Mouse (Mus musculus) liver, embryonic 11.5 days (tissue): ENCODE results near the gene 4930452B06Rik. TPM values are rescaled to one million over a fixed set of nuclear protein-coding genes. Genes with fewer than 3 reads are reported as not detected.
"Not testable (repeated sequence)": the region's sequence is repeated elsewhere in the genome, so short reads cannot be mapped to it uniquely, and the experiment has no call there.

Experiments
- ATAC-seq: fragments of 200-750 bp; cut with Nextera tagmentation; replicated peaks from 2 replicates; pipeline ENCODE4 v1.8.0; 2017; ENCODE audit warnings: moderate number of reproducible peaks, mild to moderate bottlenecking, moderate TSS enrichment, moderate library complexity; ENCODE audit not compliant: low FRiP score
- DNase-seq: peaks from one replicate; pipeline ENCODE4 v3.0.0-alpha.2; 2017; ENCODE audit warnings: low spot score
- H3K27ac ChIP-seq: fragments of 300-500 bp; sonication (generic); 2 replicates; pipeline ENCODE4 v1.5.1; 2014; ENCODE audit warnings: mild to moderate bottlenecking, low read depth, low read length, control low read depth
- H3K27me3 ChIP-seq: fragments of 300-500 bp; sonication (generic); replicated peaks from 2 replicates; pipeline ENCODE4 v1.6.1; 2014; ENCODE audit warnings: low read length, mixed read lengths; ENCODE audit not compliant: control insufficient read depth, insufficient read depth
- H3K36me3 ChIP-seq: fragments of 300-500 bp; sonication (generic); 2 replicates; pipeline ENCODE4 v1.6.1; 2014; ENCODE audit warnings: mild to moderate bottlenecking, low read length, moderate library complexity, mixed read lengths; ENCODE audit not compliant: control insufficient read depth, insufficient read depth
- H3K4me1 ChIP-seq: fragments of 300-500 bp; sonication (generic); replicated peaks from 2 replicates; pipeline ENCODE4 v1.6.1; 2014; ENCODE audit warnings: low read length, mixed read lengths; ENCODE audit not compliant: control insufficient read depth, insufficient read depth
- H3K4me2 ChIP-seq: fragments of 300-500 bp; sonication (generic); 2 replicates; pipeline ENCODE4 v1.6.1; 2014; ENCODE audit warnings: mild to moderate bottlenecking, control low read depth, moderate library complexity
- H3K4me3 ChIP-seq: fragments of 300-500 bp; sonication (generic); 2 replicates; pipeline ENCODE4 v1.5.1; 2014; ENCODE audit warnings: low read depth, low read length, control low read depth
- H3K9ac ChIP-seq: fragments of 300-500 bp; sonication (generic); 2 replicates; pipeline ENCODE4 v1.6.1; 2014; ENCODE audit warnings: low read depth, low read length, control low read depth
- H3K9me3 ChIP-seq: fragments of 300-500 bp; sonication (generic); 2 replicates; pipeline ENCODE4 v1.6.1; 2016; ENCODE audit warnings: low read length, inconsistent platforms, mixed read lengths; ENCODE audit not compliant: control insufficient read depth
- WGBS: fragments of 180-500 bp; shearing (Covaris S2); extraction: QIAGEN DNeasy Blood & Tissue Kit; methylation state at CpG from one replicate; pipeline ENCODE4 v1.1.7; 2014; 5-methylcytosine and 5-hydroxymethylcytosine counted together
- polyA plus RNA-seq: library from polyadenylated mRNA; unstranded; fragments of >200 nt; fragmentation: Nextera tagmentation; extraction: Ambion mirVana; gene quantifications from 2 replicates; pipeline ENCODE4 v1.2.1, GENCODE M21; 2014

The 4930452B06Rik gene
- polyA plus RNA-seq, 1 experiment from 2014 or later, result 4.8 TPM

DNA sequence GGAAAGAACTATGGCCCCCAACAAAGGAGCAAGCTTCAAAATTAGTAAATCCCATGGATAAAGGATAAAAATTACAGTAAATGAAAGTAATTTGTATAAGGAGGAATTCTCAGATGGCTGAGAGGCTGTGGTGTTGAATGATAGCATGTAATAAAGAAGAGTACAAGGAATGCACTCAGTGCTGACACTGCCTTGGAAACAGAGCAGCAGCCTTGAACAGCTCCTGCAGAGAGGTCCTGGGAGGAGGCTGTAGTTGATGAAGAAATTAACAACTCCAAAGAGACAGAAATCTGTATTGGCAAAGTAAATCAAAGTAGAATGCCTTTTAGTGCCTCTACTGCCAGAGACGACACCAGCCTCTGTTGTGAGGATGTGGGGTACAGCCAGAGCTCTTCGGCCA is 61.1 kb downstream of the 4930452B06Rik start:
- no peaks in the 10 kb centered on the region for H3K4me1 ChIP-seq
- H3K27ac ChIP-seq, result no peak overlapping the region
- no peak overlapping the region for H3K9ac ChIP-seq
- no peaks in the 10 kb centered on the region for H3K9me3 ChIP-seq
- no peak overlapping the region for H3K4me3 ChIP-seq
- DNase-seq (no peak), ATAC-seq (no peak)
- WGBS, result 83% methylated on average over 2 of the region's 2 CpGs
- no peaks in the 10 kb centered on the region for H3K27me3 ChIP-seq
- no peak overlapping the region for H3K4me2 ChIP-seq
- no peaks in the 10 kb centered on the region for H3K36me3 ChIP-seq

DNA sequence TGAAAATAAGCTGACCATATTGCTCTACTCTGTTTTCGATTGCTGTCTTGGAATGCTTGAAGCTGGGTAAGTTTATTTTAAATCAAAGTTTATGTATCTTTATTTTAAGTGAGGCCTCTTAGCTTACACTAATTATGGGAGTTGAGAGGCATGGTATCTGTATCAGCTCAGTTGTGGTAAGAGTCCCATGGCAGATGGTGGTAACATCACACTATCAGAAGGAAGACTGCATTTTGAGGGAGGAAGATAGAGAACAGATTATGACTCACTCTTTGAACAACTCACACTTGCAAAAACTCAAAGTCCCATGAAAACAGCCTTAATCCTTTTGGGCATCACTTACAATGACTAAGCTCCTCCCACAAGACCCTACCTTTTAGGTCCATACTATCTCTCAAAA is 81.0 kb downstream of the 4930452B06Rik start:
- H3K27me3 ChIP-seq, result no peaks in the 10 kb centered on the region
- DNase-seq (no peak), ATAC-seq (no peak)
- no peak overlapping the region for H3K4me3 ChIP-seq
- WGBS, result 88% methylated on average over 1 of the region's 1 CpGs
- no peak overlapping the region for H3K27ac ChIP-seq
- no peaks in the 10 kb centered on the region for H3K9me3 ChIP-seq
- H3K36me3 ChIP-seq, result no peaks in the 10 kb centered on the region
- no peak overlapping the region for H3K4me2 ChIP-seq
- H3K9ac ChIP-seq, result no peak overlapping the region
- H3K4me1 ChIP-seq, result no peaks in the 10 kb centered on the region

DNA sequence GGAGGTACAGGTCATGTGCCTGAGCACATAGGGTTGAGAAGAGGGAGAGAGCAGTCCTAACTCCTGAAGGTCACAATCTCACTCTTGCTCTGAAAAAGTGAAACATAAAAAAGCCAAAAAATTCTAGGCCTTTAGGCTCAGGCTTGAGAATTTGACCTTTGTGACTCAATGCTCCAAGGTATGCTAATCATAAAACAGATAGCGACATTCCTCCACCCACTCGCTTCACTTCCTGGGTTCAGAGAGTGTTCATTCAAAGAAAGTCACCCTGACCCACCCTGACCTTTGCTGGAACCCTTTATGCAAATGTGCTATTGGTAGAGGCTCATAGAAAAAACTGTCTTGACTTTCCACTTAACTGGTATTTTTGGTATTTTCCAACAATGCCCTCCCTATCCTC is 115.0 kb downstream of the 4930452B06Rik start:
- not testable (repeated sequence) for H3K9me3 ChIP-seq, H3K36me3 ChIP-seq, H3K27me3 ChIP-seq, H3K4me2 ChIP-seq, H3K4me3 ChIP-seq, DNase-seq, H3K9ac ChIP-seq, H3K4me1 ChIP-seq, H3K27ac ChIP-seq, ATAC-seq
- 80% methylated on average over 2 of the region's 2 CpGs for WGBS

DNA sequence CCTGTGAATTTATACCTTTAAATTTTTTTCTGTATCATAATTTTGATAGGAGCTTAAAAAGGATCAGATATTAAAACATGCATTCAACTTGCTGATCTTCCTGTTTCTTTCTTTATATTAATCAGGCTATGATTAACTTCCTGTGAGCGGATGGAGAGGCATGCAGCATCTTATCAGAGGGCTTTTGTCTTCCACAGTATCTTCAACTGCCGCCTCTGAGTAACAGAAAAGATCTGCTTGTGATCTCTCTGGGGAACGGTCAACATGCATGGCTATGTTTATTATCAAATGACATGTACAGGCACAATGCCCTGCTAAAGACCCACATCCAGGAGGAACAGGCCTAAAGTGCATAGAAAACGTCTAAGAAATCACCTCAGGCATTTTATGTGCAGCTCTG is 116.9 kb downstream of the 4930452B06Rik start:
- Histone ChIP-seq H3K9me3 (no peaks in the 10 kb centered on the region; the same call in 1 of the 2 replicates), H3K4me1 (no peaks in the 10 kb centered on the region), H3K36me3 (no peaks in the 10 kb centered on the region), H3K4me2 (no peak overlapping the region), H3K4me3 (no peak overlapping the region), H3K27me3 (no peaks in the 10 kb centered on the region), H3K9ac (no peak overlapping the region), H3K27ac (no peak overlapping the region)
- ATAC-seq (no peak), DNase-seq (no peak)
- 48% methylated on average over 4 of the region's 4 CpGs for WGBS

DNA sequence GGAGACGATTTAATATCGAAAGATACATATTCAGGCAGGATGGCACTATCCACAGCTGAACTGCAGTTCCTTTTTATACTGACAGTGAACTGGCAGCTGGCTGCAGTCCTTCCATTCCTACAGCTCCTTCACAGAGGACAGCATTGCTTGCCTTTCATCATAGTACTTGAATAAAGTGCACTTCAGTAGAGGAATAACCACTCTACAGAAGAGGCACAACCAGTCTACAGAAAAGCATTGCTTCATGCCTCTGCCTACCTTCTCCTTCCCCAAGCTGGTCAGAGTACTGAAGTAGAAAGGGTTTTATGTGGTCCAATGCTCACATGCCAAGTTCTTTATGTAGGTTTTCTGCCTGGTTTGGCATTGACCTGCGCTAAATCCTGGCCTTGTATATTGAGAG is 130.0 kb downstream of the 4930452B06Rik start:
- DNase-seq (no peak), ATAC-seq (no peak)
- no peaks in the 10 kb centered on the region for H3K36me3 ChIP-seq
- H3K9ac ChIP-seq, result no peak overlapping the region
- H3K4me3 ChIP-seq, result no peak overlapping the region
- H3K4me1 ChIP-seq, result no peaks in the 10 kb centered on the region
- no peaks in the 10 kb centered on the region for H3K9me3 ChIP-seq
- no peak overlapping the region for H3K4me2 ChIP-seq
- H3K27ac ChIP-seq, result no peak overlapping the region
- no peaks in the 10 kb centered on the region for H3K27me3 ChIP-seq
- WGBS, result 85% methylated on average over 3 of the region's 3 CpGs

DNA sequence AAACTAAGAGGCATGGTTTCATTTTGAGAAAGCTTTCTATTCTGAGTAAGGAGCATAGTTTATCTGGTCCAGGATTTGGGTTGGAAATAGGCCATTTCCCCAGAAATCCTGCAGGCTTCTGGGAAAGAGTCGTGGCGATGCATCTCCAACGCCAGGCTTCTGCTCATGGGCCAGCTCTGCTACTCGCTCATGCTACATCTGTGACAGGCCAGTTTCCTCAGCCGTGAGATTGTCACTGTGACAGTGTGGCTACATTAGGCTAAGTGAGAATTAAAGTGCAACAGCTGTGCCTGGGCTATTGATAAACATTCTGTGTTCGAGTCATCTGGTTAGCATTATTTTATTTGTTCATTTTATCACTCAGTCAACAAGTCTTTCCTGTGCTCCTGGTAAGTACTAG is 140.8 kb downstream of the 4930452B06Rik start:
- ATAC-seq (no peak), DNase-seq (no peak)
- WGBS, result 86% methylated on average over 6 of the region's 6 CpGs
- Histone ChIP-seq H3K36me3 (no peaks in the 10 kb centered on the region), H3K4me3 (no peak overlapping the region), H3K9ac (no peak overlapping the region), H3K9me3 (no peaks in the 10 kb centered on the region), H3K27ac (no peak overlapping the region), H3K4me2 (no peak overlapping the region), H3K27me3 (no peaks in the 10 kb centered on the region), H3K4me1 (no peaks in the 10 kb centered on the region)

DNA sequence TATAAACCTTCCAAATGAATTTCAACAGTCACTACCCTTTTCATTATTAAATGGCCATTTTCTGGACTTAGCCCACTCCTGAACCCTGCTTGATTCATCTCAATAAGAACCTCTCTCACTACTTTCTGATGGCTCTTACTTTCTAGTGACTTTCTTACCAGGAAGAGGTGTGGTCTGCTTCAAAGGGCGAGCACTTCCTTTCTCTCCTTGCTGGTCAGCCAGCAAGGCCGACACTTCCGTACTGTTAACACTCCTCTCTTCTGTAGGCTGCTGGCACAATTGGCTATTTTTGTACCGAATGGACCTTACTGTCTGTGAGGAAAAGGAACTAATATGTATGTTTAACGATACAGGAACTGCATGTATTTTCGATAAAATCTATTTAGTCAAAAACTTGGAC is 148.4 kb downstream of the 4930452B06Rik start:
- no peaks in the 10 kb centered on the region for H3K4me1 ChIP-seq
- WGBS, result 37% methylated on average over 6 of the region's 6 CpGs
- no peaks in the 10 kb centered on the region for H3K9me3 ChIP-seq
- H3K27me3 ChIP-seq, result no peaks in the 10 kb centered on the region
- no peak overlapping the region for H3K9ac ChIP-seq
- H3K27ac ChIP-seq, result no peak overlapping the region
- no peak overlapping the region for H3K4me3 ChIP-seq
- H3K36me3 ChIP-seq, result no peaks in the 10 kb centered on the region
- no peak overlapping the region for H3K4me2 ChIP-seq
- ATAC-seq (no peak), DNase-seq (no peak)

DNA sequence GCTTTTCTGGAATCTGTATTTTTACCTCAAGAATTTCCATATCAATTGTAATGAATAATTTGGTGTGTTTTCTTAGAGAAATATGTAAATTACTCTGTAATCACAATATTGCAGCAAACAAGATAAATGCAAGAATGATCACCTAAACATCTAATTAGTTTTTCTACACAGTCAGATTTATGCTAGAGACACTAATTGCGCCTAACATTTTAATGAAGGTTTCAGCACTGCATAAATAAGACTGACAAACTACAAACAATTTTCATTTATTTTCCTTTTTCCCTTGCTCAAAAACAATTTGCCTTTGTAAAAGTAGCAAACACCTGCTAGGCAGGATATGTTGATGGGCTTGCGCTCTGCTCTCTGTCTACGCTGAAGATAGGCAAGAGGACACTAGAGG is 152.0 kb downstream of the 4930452B06Rik start:
- Histone ChIP-seq H3K27ac (no peak overlapping the region), H3K4me3 (no peak overlapping the region), H3K4me2 (no peak overlapping the region), H3K4me1 (no peaks in the 10 kb centered on the region), H3K9me3 (no peaks in the 10 kb centered on the region), H3K36me3 (no peaks in the 10 kb centered on the region), H3K9ac (no peak overlapping the region), H3K27me3 (no peaks in the 10 kb centered on the region)
- no peak for ATAC-seq
- no peak for DNase-seq
- 93% methylated on average over 3 of the region's 3 CpGs for WGBS

DNA sequence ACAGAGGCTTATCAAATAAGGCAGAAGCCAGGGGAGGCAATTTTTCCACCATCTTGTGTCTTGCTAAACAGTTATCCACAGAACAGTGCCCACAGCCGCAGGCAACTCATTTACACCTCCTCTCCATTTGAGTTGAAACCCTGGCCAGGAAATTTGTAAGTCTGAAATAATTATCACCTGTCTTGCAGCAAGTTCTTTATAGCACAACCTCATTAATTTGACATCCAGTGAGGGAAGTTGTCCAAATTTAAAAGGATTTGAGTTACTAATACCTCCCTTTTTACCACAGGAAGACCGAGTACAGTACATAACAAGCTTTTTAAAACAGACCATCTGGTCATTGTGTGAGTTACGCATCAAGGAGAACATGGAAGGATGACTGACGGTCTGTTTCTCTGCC is 154.8 kb downstream of the 4930452B06Rik start:
- Histone ChIP-seq H3K36me3 (no peaks in the 10 kb centered on the region), H3K9ac (no peak overlapping the region), H3K9me3 (no peaks in the 10 kb centered on the region), H3K4me2 (no peak overlapping the region), H3K4me3 (no peak overlapping the region), H3K27ac (no peak overlapping the region), H3K27me3 (no peaks in the 10 kb centered on the region), H3K4me1 (no peaks in the 10 kb centered on the region)
- no peak for DNase-seq
- 80% methylated on average over 4 of the region's 4 CpGs for WGBS
- ATAC-seq, result no peak
